27 mouse cellular contexts compared by ENCODE assay signal in genomic region chr5:148493025-148493424, GRCm38 (mm10). TPM values are rescaled to one million over a fixed set of nuclear protein-coding genes. Genes with fewer than 3 reads are reported as not detected.
DNase-seq lines count a peak whose midpoint lies in the region; ATAC-seq and TF ChIP-seq lines count a peak whose summit lies in the region.
"Had no signal": no experiment of that assay in that cellular context is flagged by ENCODE, and none has a peak within 500 bp of the region (broad histone marks: within the 10 kb centered on the region; RNA-seq: fewer than 3 reads in every experiment).

No protein-coding gene starts in this region.

- peak; percentile 15 for ATAC-seq in common myeloid progenitor, adult 5-6 weeks (replicated peaks; ENCODE audit: low read depth, poor library complexity, severe bottlenecking)
- peak; percentile 18; the same call in 1 of the 2 replicates for ATAC-seq in megakaryocyte progenitor cell, adult 5-6 weeks (replicated peaks; ENCODE audit: poor library complexity)
- no peak for ATAC-seq in CD4-positive, CD25-positive, alpha-beta regulatory T cell, adult 4 months
- ATAC-seq: forebrain, embryonic 15.5 days; intestine, embryonic 15.5 days; lung, postnatal 0 days had no signal

- DNase-seq in MEL (ENCODE audit: low read depth, low spot score), result peak; percentile 83
- DNase-seq in splenic B cell, adult 2 months (ENCODE audit: low read depth, low spot score), result peak; percentile 79
- no peak for DNase-seq in lung, adult 2 months
- no peak for DNase-seq in kidney, postnatal 36 days
- DNase-seq: adrenal gland, adult 8-10 months; cerebellum, adult 8-10 months; cerebellum, postnatal 36 days; gastrocnemius, postnatal 14 days; heart, adult 18-20 months; kidney, adult 9 months; kidney, postnatal 14 days; liver; midbrain, embryonic 14.5 days; right cerebral cortex, postnatal 4 days; thymus, postnatal 36 days had no signal

- H3K9ac ChIP-seq in MEL (ENCODE audit: control insufficient read depth, low read depth, low read length, poor library complexity, severe bottlenecking), result peak overlapping the region; percentile 44
- H3K9ac ChIP-seq: embryonic facial prominence, embryonic 15.5 days; forebrain, embryonic 15.5 days; hindbrain, embryonic 15.5 days; intestine, embryonic 15.5 days; neural tube, embryonic 13.5 days had no signal

- peaks cover 15 to 29% of the 10 kb centered on the region in 2 experiments for H3K4me1 ChIP-seq in MEL (ENCODE audit: control insufficient read depth in 1 of 2, insufficient read depth in 2 of 2, low read length in 2 of 2)
- peaks cover 6% of the 10 kb centered on the region; the same call in 1 of the 2 replicates for H3K4me1 ChIP-seq in lung, adult 2 months (ENCODE audit: control insufficient read depth, insufficient read depth, low read length)

- peak overlapping the region; percentile 65 for H3K27ac ChIP-seq in MEL (ENCODE audit: control insufficient read depth, low read depth, low read length)
- H3K27ac ChIP-seq: embryonic facial prominence, embryonic 15.5 days; forebrain, embryonic 15.5 days; hindbrain, embryonic 15.5 days; intestine, embryonic 15.5 days; layer of hippocampus, adult 2 months; limb, embryonic 10.5 days; neural tube, embryonic 13.5 days had no signal

- TF ChIP-seq EP300 in MEL (IDR thresholded peaks at IDR 0.05; ENCODE audit: low read depth in 1 of 2, low read length in 2 of 2), result no peak; a peak in 2 of 4 replicates

- TF ChIP-seq POLR2A in MEL (IDR thresholded peaks at IDR 0.05; ENCODE audit: control insufficient read depth in 1 of 2, insufficient read depth in 1 of 2, low read depth in 1 of 2, low read length in 2 of 2, poor library complexity in 1 of 2), result no peak
- no peak for TF ChIP-seq POLR2A in lung, adult 2 months (IDR thresholded peaks at IDR 0.05; ENCODE audit: borderline replicate concordance, extremely low read depth, low read depth, low read length)

- H3K36me3 ChIP-seq in MEL (ENCODE audit: control insufficient read depth in 1 of 2, insufficient read depth in 2 of 2, low read length in 2 of 2), result peaks cover 0 to 27% of the 10 kb centered on the region in 2 experiments; a peak in 2 of 4 replicates
- no peaks in the 10 kb centered on the region for H3K36me3 ChIP-seq in splenic B cell, adult 2 months (ENCODE audit: control insufficient read depth, insufficient read depth, low read length, poor library complexity, severe bottlenecking)
- H3K36me3 ChIP-seq: embryonic facial prominence, embryonic 15.5 days; forebrain, embryonic 15.5 days; hindbrain, embryonic 15.5 days; intestine, embryonic 15.5 days; limb, embryonic 10.5 days had no signal

- TF ChIP-seq RAD21 in MEL (IDR thresholded peaks at IDR 0.05; ENCODE audit: low read depth, low read length), result no peak

- no peak for TF ChIP-seq CTCF in MEL (IDR thresholded peaks at IDR 0.05 in 2 of 3, conservative IDR thresholded peaks at IDR 0.05 in 1 of 3; ENCODE audit: control insufficient read depth in 1 of 3, insufficient read depth in 1 of 3, low read depth in 2 of 3, low read length in 3 of 3, poor library complexity in 1 of 3, severe bottlenecking in 1 of 3)
- TF ChIP-seq CTCF in lung, adult 2 months (IDR thresholded peaks at IDR 0.05; ENCODE audit: insufficient read depth, low read length), result no peak

- no peaks in the 10 kb centered on the region for H3K9me3 ChIP-seq in MEL (replicated peaks; ENCODE audit: insufficient read depth, low read length)
- H3K9me3 ChIP-seq: forebrain, embryonic 15.5 days; hindbrain, embryonic 15.5 days; intestine, embryonic 15.5 days; limb, embryonic 10.5 days had no signal

- peak overlapping the region in 1 of 2 experiments; percentile 12; a peak in 1 of 4 replicates for H3K4me3 ChIP-seq in MEL (ENCODE audit: control insufficient read depth in 1 of 2, insufficient read depth in 1 of 2, low read depth in 2 of 2, low read length in 2 of 2)
- no peak overlapping the region for H3K4me3 ChIP-seq in lung, adult 2 months (replicated peaks; ENCODE audit: extremely low read depth, low read depth, low read length)
- H3K4me3 ChIP-seq: embryonic facial prominence, embryonic 15.5 days; forebrain, embryonic 15.5 days; hindbrain, embryonic 15.5 days; intestine, embryonic 15.5 days; layer of hippocampus, adult 2 months; limb, embryonic 10.5 days; myocyte; neural tube, embryonic 13.5 days had no signal

- no peaks in the 10 kb centered on the region for H3K27me3 ChIP-seq in MEL (ENCODE audit: control insufficient read depth in 1 of 2, insufficient read depth in 2 of 2, low read length in 2 of 2)
- no peaks in the 10 kb centered on the region for H3K27me3 ChIP-seq in splenic B cell, adult 2 months (ENCODE audit: control insufficient read depth, insufficient read depth, low read length, poor library complexity, severe bottlenecking)
- H3K27me3 ChIP-seq: embryonic facial prominence, embryonic 15.5 days; forebrain, embryonic 15.5 days; hindbrain, embryonic 15.5 days; intestine, embryonic 15.5 days; neural tube, embryonic 13.5 days had no signal

- WGBS in lung, adult 2 months, result 87% methylated on average over 4 of the region's 4 CpGs

- peaks cover 2% of the 10 kb centered on the region; the same call in 1 of the 2 replicates for H3K79me2 ChIP-seq in MEL (ENCODE audit: control insufficient read depth, insufficient read depth, low read length, poor library complexity)

TF ChIP-seq in MEL, 35 proteins besides CTCF, POLR2A, EP300 and RAD21:
- TF ChIP-seq GABPA (IDR thresholded peaks at IDR 0.05; ENCODE audit: low read depth, low read length) (no peak), USF1 (IDR thresholded peaks at IDR 0.05; ENCODE audit: low read depth, low read length) (peak; percentile 68), MYC (IDR thresholded peaks at IDR 0.05; ENCODE audit: low read depth, low read length) (peak; percentile 85; the same call in 1 of the 2 replicates), MXI1 (IDR thresholded peaks at IDR 0.05; ENCODE audit: low read depth, low read length) (peak; percentile 50; the same call in 1 of the 2 replicates), BHLHE40 (IDR thresholded peaks at IDR 0.05; ENCODE audit: borderline replicate concordance, low read depth, low read length) (peak; percentile 43; the same call in 1 of the 2 replicates), MAX (IDR thresholded peaks at IDR 0.05; ENCODE audit: low read length) (peak; percentile 80), NELFE (IDR thresholded peaks at IDR 0.05; ENCODE audit: low read depth, low read length) (0 out of 2 replicates have a peak, but pooled peaks have one; percentile 29), NRF1 (IDR thresholded peaks at IDR 0.05; ENCODE audit: insufficient read depth, low read depth, low read length, poor library complexity, severe bottlenecking) (no peak), HCFC1 (IDR thresholded peaks at IDR 0.05; ENCODE audit: low read depth, low read length) (no peak), ETS1 (IDR thresholded peaks at IDR 0.05; ENCODE audit: low read depth, low read length) (peak; percentile 9; the same call in 1 of the 2 replicates), SIN3A (IDR thresholded peaks at IDR 0.05; ENCODE audit: low read length) (no peak), ELF1 (IDR thresholded peaks at IDR 0.05; ENCODE audit: low read depth, low read length) (peak; percentile 57)

RNA-seq across cellular contexts. Expression of gene Ubl3, which starts 59.6 kb away (rescaled TPM):
- 41.0 and 50.7 TPM in 2 replicates for total RNA-seq in MEL (2012; rRNA removed)
- 10 to 100 TPM in 1 of 2 experiments, not detected in 1; 59.0 TPM for polyA plus RNA-seq in MEL (2012; ENCODE audit: insufficient read depth in 1 of 2, insufficient read length in 2 of 2, low read depth in 1 of 2, low replicate concordance in 2 of 2, missing spikeins in 1 of 2)
- 23.9 and 25.3 TPM in 2 replicates for total RNA-seq in common myeloid progenitor, adult 5-6 weeks (2017)
- total RNA-seq in megakaryocyte progenitor cell, adult 5-6 weeks (2015), result 23.5 and 26.2 TPM in 2 replicates
- 33.2 and 37.4 TPM in 2 replicates for total RNA-seq in megakaryocyte progenitor cell, adult 5-6 weeks (2017)
- polyA plus RNA-seq in lung, adult 2 months (2012; rRNA removed), result 113 and 118 TPM in 2 replicates
- 100 to 1,000 TPM in 1 of 2 experiments, 10 to 100 TPM in 1; 85.9 to 102 TPM for polyA plus RNA-seq in CD4-positive, CD25-positive, alpha-beta regulatory T cell, adult 4 months (2017; shearing (Covaris generic))

Comparison
In these comparisons a context has a peak if more than half of its experiments do, and no peak if none do; other contexts are left out.
1. DNase-seq: peak in MEL (single experiment) and splenic B cell, adult 2 months (single experiment); none in lung, adult 2 months (single experiment) and kidney, postnatal 36 days (0 of 2).